Mouse (Mus musculus) liver, postnatal 0 days (tissue): ENCODE measurements around the gene Usp11. TPM values are rescaled to one million over a fixed set of nuclear protein-coding genes. Genes with fewer than 3 reads are reported as not detected.

Experiments used
- ATAC-seq: fragments of 200-750 bp; cut with Nextera tagmentation; 2 replicates; pipeline ENCODE4 v1.8.0; 2017; ENCODE audit warnings: mild to moderate bottlenecking, moderate library complexity
- DNase-seq: peaks from one replicate; pipeline ENCODE4 v3.0.0-alpha.2; 2016
- H3K27ac ChIP-seq: fragments of 300-500 bp; sonication (generic); 2 replicates; pipeline ENCODE4 v1.5.1; 2014; ENCODE audit warnings: antibody characterized with exemption, moderate library complexity, mild to moderate bottlenecking, low read depth
- H3K27me3 ChIP-seq: fragments of 300-500 bp; sonication (generic); 2 replicates; pipeline ENCODE4 v1.6.1; 2014; ENCODE audit warnings: low read length, control low read depth, mixed read lengths; ENCODE audit not compliant: insufficient read depth
- H3K36me3 ChIP-seq: fragments of 300-500 bp; sonication (generic); replicated peaks from 2 replicates; pipeline ENCODE4 v1.6.1; 2014; ENCODE audit warnings: mild to moderate bottlenecking, control low read depth, low read length, moderate library complexity, mixed read lengths; ENCODE audit not compliant: insufficient read depth
- H3K4me1 ChIP-seq: fragments of 300-500 bp; sonication (generic); 2 replicates; pipeline ENCODE4 v1.6.1; 2014; ENCODE audit warnings: antibody characterized with exemption, mild to moderate bottlenecking, control low read depth; ENCODE audit not compliant: insufficient read depth
- H3K4me2 ChIP-seq: fragments of 300-500 bp; sonication (generic); 2 replicates; pipeline ENCODE4 v1.6.1; 2014; ENCODE audit warnings: low read depth, mild to moderate bottlenecking, low read length, moderate library complexity, mixed read lengths
- H3K4me3 ChIP-seq: fragments of 300-500 bp; sonication (generic); 2 replicates; pipeline ENCODE4 v1.5.1; 2014; ENCODE audit warnings: low read depth, low read length
- H3K9ac ChIP-seq: fragments of 300-500 bp; sonication (generic); replicated peaks from 2 replicates; pipeline ENCODE4 v1.6.1; 2014; ENCODE audit warnings: mild to moderate bottlenecking, moderate library complexity
- H3K9me3 ChIP-seq: fragments of 300-500 bp; sonication (generic); 2 replicates; pipeline ENCODE4 v1.6.1; 2016; ENCODE audit warnings: mild to moderate bottlenecking, control low read depth, low read length, mixed read lengths
- CTCF ChIP-seq: sonication (generic); IDR thresholded peaks from 2 replicates; pipeline ENCODE4 v1.5.1; 2016; ENCODE audit warnings: antibody characterized with exemption, low read depth
- EP300 ChIP-seq: IDR thresholded peaks from 2 replicates; pipeline ENCODE4 v1.6.1; 2016; ENCODE audit warnings: antibody characterized with exemption, low read depth, mild to moderate bottlenecking
- WGBS: fragments of 180-500 bp; shearing (Covaris S2); extraction: QIAGEN DNeasy Blood & Tissue Kit; methylation state at CpG from one replicate; pipeline ENCODE4 v1.1.7; 2014; ENCODE audit not compliant: insufficient replicate concordance; 5-methylcytosine and 5-hydroxymethylcytosine counted together
- polyA plus RNA-seq: library from polyadenylated mRNA; unstranded; fragments of >200 nt; fragmentation: Nextera tagmentation; extraction: Ambion mirVana; gene quantifications from 2 replicates; pipeline ENCODE4 v1.2.1, GENCODE M21; 2015

The Usp11 gene
- polyA plus RNA-seq, 1 experiment from 2014 or later, result 1.9 TPM

DNA sequence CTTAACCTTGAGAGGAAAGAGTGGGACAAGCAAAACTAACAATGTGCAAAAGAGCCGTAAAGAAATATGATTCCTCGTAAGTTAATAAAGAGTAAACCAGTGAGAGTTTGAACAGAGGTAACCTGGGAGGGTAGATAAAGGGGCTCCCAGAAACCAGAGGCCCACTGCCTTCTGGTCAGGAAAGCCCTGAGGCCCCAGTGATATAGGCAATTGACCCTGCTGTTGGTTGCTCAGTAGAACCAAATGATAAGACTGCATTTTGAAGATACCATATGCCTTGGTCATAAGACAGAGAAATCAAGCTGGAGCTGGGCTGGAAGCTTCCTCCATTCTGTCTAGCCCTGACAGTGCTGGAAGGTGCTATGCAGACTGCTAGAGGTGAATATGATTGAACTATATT lies 45.1 kb downstream of the Usp11 start:
- Histone ChIP-seq H3K4me2 (no peak overlapping the region), H3K9ac (no peak overlapping the region), H3K27ac (no peak overlapping the region), H3K9me3 (no peaks in the 10 kb centered on the region), H3K4me3 (no peak overlapping the region), H3K27me3 (no peaks in the 10 kb centered on the region), H3K36me3 (no peaks in the 10 kb centered on the region), H3K4me1 (no peaks in the 10 kb centered on the region)
- DNase-seq, result no peak
- WGBS, result 68% methylated on average over 2 of the region's 2 CpGs
- ATAC-seq, result no peak
- no peak for TF ChIP-seq EP300
- TF ChIP-seq CTCF, result no peak

DNA sequence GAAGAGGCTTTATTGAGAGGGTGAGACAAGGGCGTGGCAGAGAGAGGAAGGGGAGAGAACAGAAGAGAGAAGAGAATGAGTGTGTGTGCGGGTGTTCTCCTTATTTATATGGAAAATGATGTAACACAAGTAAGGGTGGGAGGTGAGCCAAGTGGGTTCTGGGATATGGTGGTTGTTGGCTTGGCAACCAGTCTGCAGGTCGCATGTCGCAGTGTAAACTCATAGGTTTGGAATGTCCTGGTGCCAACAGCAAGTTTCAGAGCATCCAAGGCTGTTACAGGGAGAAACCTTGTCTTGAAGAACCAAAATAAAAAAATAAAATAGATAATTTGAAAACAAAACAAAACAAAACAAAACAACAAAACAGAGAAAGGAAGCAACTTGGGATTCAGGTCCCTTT lies 57.5 kb downstream of the Usp11 start:
- ATAC-seq (no peak), DNase-seq (no peak)
- TF ChIP-seq CTCF (no peak), EP300 (no peak)
- H3K27me3 ChIP-seq, result no peaks in the 10 kb centered on the region
- no peak overlapping the region for H3K27ac ChIP-seq
- H3K4me1 ChIP-seq, result no peaks in the 10 kb centered on the region
- no peak overlapping the region for H3K4me2 ChIP-seq
- no peaks in the 10 kb centered on the region for H3K9me3 ChIP-seq
- 84% methylated on average over 4 of the region's 4 CpGs for WGBS
- H3K36me3 ChIP-seq, result no peaks in the 10 kb centered on the region
- no peak overlapping the region for H3K9ac ChIP-seq
- H3K4me3 ChIP-seq, result no peak overlapping the region

Other genes starting within 250 kb of the Usp11 start
- 328 and 357 TPM in 2 replicates for gene Rgn, start 154.1 kb upstream of the Usp11 start, polyA plus RNA-seq
- 12.2 and 14.9 TPM in 2 replicates for gene Rbm10, start 86.4 kb upstream of the Usp11 start, polyA plus RNA-seq
- 245 and 254 TPM in 2 replicates for gene Ndufb11, start 86.3 kb upstream of the Usp11 start, polyA plus RNA-seq
- gene Uba1, start 45.6 kb upstream of the Usp11 start, polyA plus RNA-seq, result 42.9 and 50.4 TPM in 2 replicates
- 15.3 TPM in 2 replicates for gene Cdk16, start 16.0 kb upstream of the Usp11 start, polyA plus RNA-seq
- gene Araf, start 93.9 kb downstream of the Usp11 start, polyA plus RNA-seq, result 36.1 and 37.5 TPM in 2 replicates
- gene Timp1, start 166.3 kb downstream of the Usp11 start, polyA plus RNA-seq, result 1.7 and 2.2 TPM in 2 replicates
- 0.05 TPM in 1 of 2 replicates, not detected in the other for gene Syn1, start 217.1 kb downstream of the Usp11 start, polyA plus RNA-seq
- gene Cfp, start 227.6 kb downstream of the Usp11 start, polyA plus RNA-seq, result 63.8 TPM in 2 replicates
- gene Elk1, start 246.7 kb downstream of the Usp11 start, polyA plus RNA-seq, result 1.8 and 2.1 TPM in 2 replicates